Mouse (Mus musculus): ENCODE measurements around the gene Cyb5d1.

Gene Cyb5d1

DNA sequence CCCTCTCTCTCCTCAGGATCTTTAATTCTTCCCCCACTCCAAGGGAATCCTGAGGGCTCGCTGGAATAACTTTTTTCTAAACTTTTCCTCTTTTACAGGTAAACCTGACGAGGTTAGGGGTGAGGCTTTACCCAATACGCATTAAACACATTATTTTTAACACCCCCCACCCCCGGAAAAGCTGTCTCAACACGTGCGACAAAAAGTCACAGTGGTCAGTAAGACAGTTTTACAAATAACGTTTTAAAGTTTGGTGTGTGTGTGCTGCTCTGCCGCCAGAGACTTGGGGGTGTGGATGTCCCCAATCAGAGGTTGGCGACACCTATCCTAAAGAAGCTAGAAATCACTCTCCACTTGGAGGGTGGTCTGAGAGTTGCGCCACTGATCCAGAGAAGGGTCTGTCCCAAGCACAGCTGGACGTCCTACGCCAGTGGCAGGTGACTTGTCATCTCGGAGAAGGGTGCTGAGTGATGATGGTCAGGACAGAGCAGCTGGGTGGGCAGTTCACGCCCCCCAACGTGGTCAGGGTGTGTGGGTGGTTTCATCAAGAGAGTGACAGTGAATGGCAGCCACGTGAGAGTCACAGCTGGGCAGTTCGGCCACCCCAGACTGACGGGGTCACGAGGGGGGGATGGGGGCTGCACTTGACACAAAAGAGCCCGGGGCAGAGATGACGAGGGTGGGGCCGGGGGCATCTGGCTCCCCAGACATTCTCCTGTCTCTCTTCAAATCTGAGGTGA, 27.6 kb downstream of the Cyb5d1 start:
- ChIA-PET CTCF (interaction anchor here in 3 of 4 experiments (0.5 to 0.7 kb wide), 5 partner anchors 65 to 102 kb away, joined by 3 to 6 read pairs (median 3); no protein-coding TSS in a partner anchor), POLR2A (interaction anchor here in 3 of 4 experiments (0.6 to 3.5 kb wide), 14 partner anchors 10 to 266 kb away, joined by 3 to 28 read pairs (median 4); partner anchors contain the start of genes Cntrob (in 2 of the 3), Kcnab3 (in 2 of the 3) and Trappc1 (in 2 of the 3))

- ChIA-PET CTCF (interaction anchor here in 1 of 4 experiments (0.5 to 0.7 kb wide), 3 partner anchors 71 to 362 kb away, joined by 3 to 4 read pairs (median 4); no protein-coding TSS in a partner anchor), POLR2A (interaction anchor here in 2 of 4 experiments (0.6 to 3.5 kb wide), 14 partner anchors 9 to 215 kb away, joined by 3 to 28 read pairs (median 4); partner anchors contain the start of genes Cntrob (in 2 of the 2), Kcnab3 (in 2 of the 2) and Trappc1 (in 2 of the 2))
These were observed 28.4 kb downstream of the Cyb5d1 start for GRCm38 (mm10) chr11:69366855-69367615.

DNA sequence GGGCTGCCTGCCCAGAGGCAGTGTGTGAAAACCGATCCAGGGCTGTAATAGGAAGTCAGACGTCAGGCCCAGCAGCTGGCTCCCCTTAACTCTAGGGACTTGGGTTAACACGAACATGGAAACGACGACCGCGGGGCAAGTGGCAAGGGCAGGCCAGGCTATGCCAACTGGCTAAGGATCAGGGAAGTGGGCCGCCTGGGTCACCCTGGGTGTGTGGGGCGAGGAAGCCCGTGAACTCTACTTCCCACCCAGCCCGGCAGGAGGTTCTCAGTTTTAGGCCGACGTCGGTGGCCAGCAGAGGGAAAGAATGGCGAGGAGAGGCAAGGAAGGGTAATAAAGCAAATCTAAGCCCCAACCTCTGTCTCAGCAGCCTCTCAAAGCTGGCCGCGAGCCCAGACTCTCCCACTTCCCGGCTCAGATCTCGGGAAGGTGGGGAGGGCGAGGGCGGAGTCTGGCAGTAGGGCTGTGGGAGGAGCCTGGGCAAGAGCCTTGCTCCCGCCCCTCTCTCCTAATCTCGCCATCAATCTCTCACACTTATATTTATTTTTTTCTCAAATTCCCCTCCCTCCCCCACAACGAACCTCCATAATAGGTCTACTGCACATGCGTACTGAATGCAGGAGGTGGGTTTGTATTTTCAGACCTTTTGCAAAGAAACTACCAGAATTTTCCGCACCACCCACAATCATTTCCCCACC, 29.1 kb downstream of the Cyb5d1 start:
- ChIA-PET CTCF (interaction anchor here in 1 of 4 experiments (0.6 to 0.7 kb wide), 3 partner anchors 104 to 363 kb away, joined by 4 read pairs; no protein-coding TSS in a partner anchor), POLR2A (interaction anchor here in 2 of 4 experiments (0.6 to 3.5 kb wide), 10 partner anchors 9 to 216 kb away, joined by 3 to 28 read pairs (median 4); partner anchors contain the start of genes Kcnab3 (in 2 of the 2), Cntrob (in 1 of the 2) and Trappc1 (in 1 of the 2))

DNA sequence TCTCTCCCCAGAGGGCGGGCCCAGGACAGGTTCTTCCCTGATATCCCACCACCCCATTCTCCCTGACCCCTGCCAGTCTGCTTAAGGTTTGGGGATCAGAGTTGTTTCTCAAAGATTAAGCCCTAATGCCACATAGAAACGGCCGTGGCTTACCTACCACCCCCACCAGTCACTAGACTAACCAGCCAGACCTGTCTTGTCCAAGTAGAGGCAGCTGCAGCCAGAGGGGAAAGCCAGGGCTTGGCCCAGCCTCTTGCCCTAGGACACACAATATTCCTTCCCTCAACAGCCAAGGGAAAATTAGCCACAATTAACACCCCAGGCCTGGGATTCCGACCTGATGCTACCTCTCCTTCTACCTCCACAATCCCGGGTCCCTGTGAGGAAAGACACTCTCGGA, 29.7 kb downstream of the Cyb5d1 start:
- CTCF ChIA-PET = interaction anchor here in 2 of 4 experiments (0.7 to 1.3 kb wide), 2 partner anchors 96 to 109 kb away, joined by 3 to 4 read pairs; no protein-coding TSS in a partner anchor
- POLR2A ChIA-PET = interaction anchor here in 2 of 4 experiments (1.2 to 2.2 kb wide), 3 partner anchors 16 to 54 kb away, joined by 3 to 5 read pairs (median 4); no protein-coding TSS in a partner anchor

GRCm38 (mm10) chr11:69364910-69365309, 30.5 kb downstream of the Cyb5d1 start:
- POLR2A ChIA-PET = interaction anchor here in 2 of 4 experiments (1.2 to 2.2 kb wide), 3 partner anchors 15 to 18 kb away, joined by 3 to 5 read pairs (median 3); no protein-coding TSS in a partner anchor
- CTCF ChIA-PET = interaction anchor here in 2 of 4 experiments (0.5 to 1.3 kb wide), 2 partner anchors 96 to 187 kb away, joined by 3 read pairs; no protein-coding TSS in a partner anchor

DNA sequence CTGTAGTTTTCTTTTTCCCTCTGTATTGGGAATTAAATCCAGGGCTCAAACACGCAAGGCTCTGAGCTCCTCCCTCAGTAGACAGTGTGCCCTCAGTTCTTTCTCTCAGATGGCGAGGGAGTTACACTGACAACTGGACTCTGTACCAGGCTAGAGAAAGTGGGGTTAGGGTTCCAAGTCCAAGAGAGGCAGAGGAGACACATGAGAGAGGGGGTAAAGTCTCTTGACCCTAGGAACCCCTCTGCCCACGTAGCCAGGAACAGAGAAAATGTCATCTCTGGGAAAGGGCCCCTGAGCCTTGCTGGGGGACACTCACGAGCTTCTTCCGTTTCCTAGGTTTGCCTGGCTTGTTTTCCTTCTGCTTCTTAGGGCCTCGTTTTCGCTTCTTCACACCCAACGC, 31.1 kb downstream of the Cyb5d1 start:
- ChIA-PET CTCF (interaction anchor here in 1 of 4 experiments (1.0 to 1.3 kb wide), 2 partner anchors 8 to 95 kb away, joined by 3 read pairs; no protein-coding TSS in a partner anchor), POLR2A (interaction anchor here in 2 of 4 experiments (1.2 to 2.2 kb wide), 3 partner anchors 15 to 18 kb away, joined by 3 to 5 read pairs (median 3); no protein-coding TSS in a partner anchor)

GRCm38 (mm10) chr11:69362479-69362878, 33.0 kb downstream of the Cyb5d1 start:
- ChIA-PET CTCF (interaction anchor here in 3 of 4 experiments (0.5 to 1.7 kb wide), 6 partner anchors 10 to 270 kb away, joined by 3 to 6 read pairs (median 3); partner anchors contain the start of gene Fxr2 (in 1 of the 3)), POLR2A (interaction anchor here in 3 of 4 experiments (0.8 to 1.6 kb wide), 6 partner anchors 16 to 94 kb away, joined by 3 to 4 read pairs (median 3); partner anchors contain the start of genes Cntrob (in 1 of the 3), Kcnab3 (in 1 of the 3) and Trappc1 (in 1 of the 3))

- POLR2A ChIA-PET = interaction anchor here in 3 of 4 experiments (0.7 to 1.6 kb wide), 4 partner anchors 21 to 115 kb away, joined by 3 to 5 read pairs (median 4); partner anchors contain the start of gene Kcnab3 (in 1 of the 3)
- CTCF ChIA-PET = interaction anchor here in 3 of 4 experiments (0.5 to 1.7 kb wide), 5 partner anchors 10 to 271 kb away, joined by 3 to 6 read pairs (median 3); partner anchors contain the start of gene Fxr2 (in 1 of the 3)
These were observed 33.4 kb downstream of the Cyb5d1 start for GRCm38 (mm10) chr11:69362021-69362420.

GRCm38 (mm10) chr11:69357690-69358089, 37.7 kb downstream of the Cyb5d1 start:
- POLR2A ChIA-PET = interaction anchor here in 3 of 4 experiments (0.8 to 1.5 kb wide), 6 partner anchors 11 to 37 kb away, joined by 3 to 5 read pairs (median 3); partner anchors contain the start of genes Cntrob (in 1 of the 3), Cyb5d1 (in 1 of the 3), Kcnab3 (in 1 of the 3) and Naa38 (in 1 of the 3)

DNA sequence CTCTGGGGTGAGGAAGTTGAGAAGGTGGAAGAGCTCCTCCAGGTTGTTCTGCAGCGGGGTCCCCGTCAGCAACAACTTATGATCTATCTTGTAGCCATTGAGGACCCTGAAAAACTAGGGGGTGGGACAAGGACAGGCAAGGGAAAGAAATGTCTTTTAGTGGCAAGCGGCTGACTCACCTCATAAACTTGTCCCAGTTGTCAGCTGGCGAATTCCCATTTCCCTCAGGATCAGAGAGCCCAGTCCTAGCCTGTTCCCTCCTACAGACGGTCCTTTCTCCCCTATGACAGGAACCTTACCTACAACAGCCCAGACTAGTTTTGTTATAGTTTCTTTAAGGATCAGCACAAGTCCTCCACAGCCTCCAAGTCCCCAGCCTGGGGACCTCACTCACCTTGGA, 38.9 kb downstream of the Cyb5d1 start:
- CTCF ChIA-PET = no interaction called here
- POLR2A ChIA-PET = interaction anchor here in 2 of 4 experiments (1.2 to 1.8 kb wide), 4 partner anchors 9 to 33 kb away, joined by 3 to 6 read pairs (median 4); partner anchors contain the start of genes Cntrob (in 1 of the 2), Kcnab3 (in 1 of the 2) and Trappc1 (in 1 of the 2)

More at GRCm38 (mm10) chr11:69357690-69358089, 37.7 kb downstream of the Cyb5d1 start:
- CTCF ChIA-PET = no interaction called here

DNA sequence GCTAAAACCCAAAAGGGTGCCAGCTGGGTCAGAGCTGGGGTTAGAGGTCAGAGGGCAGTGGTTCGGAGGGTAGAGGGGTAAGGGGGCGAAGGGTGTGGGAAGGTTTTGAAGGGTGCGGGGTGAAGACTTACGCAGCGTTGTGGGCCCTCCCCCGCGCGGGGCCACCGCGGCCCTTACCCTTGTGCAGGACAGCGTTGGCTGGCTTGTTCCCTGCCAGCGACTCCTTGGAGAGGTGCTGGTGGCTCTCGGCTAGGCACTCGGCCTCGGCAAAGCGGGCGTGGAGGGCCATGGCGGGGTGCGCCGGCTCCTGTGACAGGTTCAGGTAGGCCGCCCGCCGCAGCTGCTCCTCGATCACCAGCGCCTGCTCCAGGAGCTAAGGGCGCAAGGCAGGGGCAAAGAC, 49.0 kb downstream of the Cyb5d1 start:
- ChIA-PET CTCF (no interaction called here), POLR2A (interaction anchor here in 2 of 4 experiments (0.7 to 1.5 kb wide), 7 partner anchors 15 to 41 kb away, joined by 3 to 6 read pairs (median 3); partner anchors contain the start of genes Cntrob (in 1 of the 2), Kcnab3 (in 1 of the 2) and Trappc1 (in 1 of the 2))
